Mouse (Mus musculus) MEL (cell line): ENCODE data around the gene Tppp3. TPM values are rescaled to one million over a fixed set of nuclear protein-coding genes. Genes with fewer than 3 reads are reported as not detected.

ENCODE experiments used
- DNase-seq: peaks from one replicate; pipeline ENCODE4 v3.0.0; 2011; ENCODE audit warnings: low read depth, low spot score
- H3K27ac ChIP-seq: 2 replicates; pipeline ENCODE4 v1.5.1; 2012; ENCODE audit warnings: low read depth, mild to moderate bottlenecking, control low read depth, low read length, moderate library complexity; ENCODE audit not compliant: control insufficient read depth
- H3K27me3 ChIP-seq, 2 experiments: fragments of 150-350 bp in 1 of 2; sonication (generic) in 1 of 2; 2 replicates each; pipeline ENCODE4 v1.6.1; 2012; ENCODE audit warnings: low read length in 2 of 2, mild to moderate bottlenecking in 2 of 2, improper control_type of control experiment in 1 of 2, moderate library complexity in 1 of 2; ENCODE audit not compliant: insufficient read depth in 2 of 2, control insufficient read depth in 1 of 2
- H3K36me3 ChIP-seq, 2 experiments: 2 replicates each; pipeline ENCODE4 v1.6.1; 2012 to 2014; ENCODE audit warnings: low read length in 2 of 2, improper control_type of control experiment in 1 of 2, inconsistent platforms in 1 of 2, mild to moderate bottlenecking in 1 of 2; ENCODE audit not compliant: insufficient read depth in 2 of 2, control insufficient read depth in 1 of 2
- H3K4me1 ChIP-seq, 2 experiments: fragments of 150-350 bp in 1 of 2; sonication (generic) in 1 of 2; 2 replicates each; pipeline ENCODE4 v1.6.1; 2012; ENCODE audit warnings: low read length in 2 of 2, improper control_type of control experiment in 1 of 2, mild to moderate bottlenecking in 1 of 2; ENCODE audit not compliant: insufficient read depth in 2 of 2, control insufficient read depth in 1 of 2
- H3K4me3 ChIP-seq, 2 experiments: fragments of 150-350 bp in 1 of 2; sonication (generic) in 1 of 2; 2 replicates each; pipeline ENCODE4 v1.5.1; 2012; ENCODE audit warnings: low read depth in 2 of 2, low read length in 2 of 2, mild to moderate bottlenecking in 2 of 2, moderate library complexity in 2 of 2, control low read depth in 1 of 2, improper control_type of control experiment in 1 of 2; ENCODE audit not compliant: control insufficient read depth in 1 of 2, insufficient read depth in 1 of 2
- H3K79me2 ChIP-seq: 2 replicates; pipeline ENCODE4 v1.6.1; 2012; ENCODE audit warnings: mild to moderate bottlenecking, low read length, moderate library complexity; ENCODE audit not compliant: control insufficient read depth, poor library complexity, insufficient read depth
- H3K9ac ChIP-seq: 2 replicates; pipeline ENCODE4 v1.6.1; 2012; ENCODE audit warnings: low read depth, mild to moderate bottlenecking, control low read depth, low read length, moderate library complexity; ENCODE audit not compliant: control insufficient read depth, poor library complexity, severe bottlenecking
- H3K9me3 ChIP-seq: fragments of 150-350 bp; sonication (generic); replicated peaks from 2 replicates; pipeline ENCODE4 v1.6.1; 2012; ENCODE audit warnings: mild to moderate bottlenecking, low read length, improper control_type of control experiment, moderate library complexity; ENCODE audit not compliant: insufficient read depth
- BHLHE40 ChIP-seq: IDR thresholded peaks from 2 replicates; pipeline ENCODE4 v1.6.1; 2012; ENCODE audit warnings: low read depth, mild to moderate bottlenecking, inconsistent platforms, low read length, improper control_type of control experiment, borderline replicate concordance
- E2F4 ChIP-seq: IDR thresholded peaks from 2 replicates; pipeline ENCODE4 v1.6.1; 2011; ENCODE audit warnings: low read depth, low read length, improper control_type of control experiment, borderline replicate concordance
- GABPA ChIP-seq: IDR thresholded peaks from 2 replicates; pipeline ENCODE4 v1.6.1; 2012; ENCODE audit warnings: low read depth, mild to moderate bottlenecking, inconsistent platforms, low read length, improper control_type of control experiment, moderate library complexity
- JUND ChIP-seq: IDR thresholded peaks from 2 replicates; pipeline ENCODE4 v1.6.1; 2011; ENCODE audit warnings: low read depth, mild to moderate bottlenecking, improper control_type of control experiment, low read length
- KAT2A ChIP-seq: conservative IDR thresholded peaks from 2 replicates; pipeline ENCODE4 v1.6.1; 2012; ENCODE audit warnings: low read depth, low read length, improper control_type of control experiment, inconsistent platforms
- MAFK ChIP-seq: IDR thresholded peaks from 2 replicates; pipeline ENCODE4 v1.6.1; 2011; ENCODE audit warnings: low read depth, mild to moderate bottlenecking, low read length, improper control_type of control experiment, borderline replicate concordance
- MAX ChIP-seq: IDR thresholded peaks from 2 replicates; pipeline ENCODE4 v1.6.1; 2011; ENCODE audit warnings: low read length, improper control_type of control experiment
- MEF2A ChIP-seq: IDR thresholded peaks from 2 replicates; pipeline ENCODE4 v1.6.1; 2014; ENCODE audit warnings: low read depth, mild to moderate bottlenecking, inconsistent platforms, low read length, improper control_type of control experiment; ENCODE audit not compliant: poor library complexity, insufficient replicate concordance, severe bottlenecking; ENCODE audit errors: extremely low read depth
- MYC ChIP-seq: IDR thresholded peaks from 2 replicates; pipeline ENCODE4 v1.6.1; 2011; ENCODE audit warnings: low read depth, mild to moderate bottlenecking, low read length, improper control_type of control experiment, moderate library complexity
- NELFE ChIP-seq: IDR thresholded peaks from 2 replicates; pipeline ENCODE4 v1.6.1; 2011; ENCODE audit warnings: low read depth, low read length, improper control_type of control experiment
- NRF1 ChIP-seq: IDR thresholded peaks from 2 replicates; pipeline ENCODE4 v1.6.1; 2014; ENCODE audit warnings: low read depth, mild to moderate bottlenecking, inconsistent platforms, low read length, improper control_type of control experiment, moderate library complexity; ENCODE audit not compliant: poor library complexity, insufficient read depth, severe bottlenecking
- POLR2AphosphoS2 ChIP-seq: IDR thresholded peaks from 2 replicates; pipeline ENCODE4 v1.6.1; 2011; ENCODE audit warnings: low read length, improper control_type of control experiment
- TBP ChIP-seq: IDR thresholded peaks from 2 replicates; pipeline ENCODE4 v1.8.0; 2011; ENCODE audit warnings: low read depth, low read length, improper control_type of control experiment
- UBTF ChIP-seq: IDR thresholded peaks from 2 replicates; pipeline ENCODE4 v1.6.1; 2012; ENCODE audit warnings: low read depth, mild to moderate bottlenecking, inconsistent platforms, low read length, improper control_type of control experiment, moderate library complexity, borderline replicate concordance; ENCODE audit not compliant: insufficient read depth
- USF2 ChIP-seq, 2 experiments: IDR thresholded peaks; 2 replicates each; pipeline ENCODE4 v1.6.1; 2011 to 2012; ENCODE audit warnings: improper control_type of control experiment in 2 of 2, low read length in 2 of 2, borderline replicate concordance in 1 of 2, inconsistent platforms in 1 of 2, low read depth in 1 of 2, mild to moderate bottlenecking in 1 of 2; ENCODE audit not compliant: insufficient read depth in 1 of 2
- ZC3H11A ChIP-seq: IDR thresholded peaks from 2 replicates; pipeline ENCODE4 v1.6.1; 2012; ENCODE audit warnings: low read depth, mild to moderate bottlenecking, inconsistent platforms, low read length, improper control_type of control experiment
- ZMIZ1 ChIP-seq: IDR thresholded peaks from 2 replicates; pipeline ENCODE4 v1.6.1; 2012; ENCODE audit warnings: low read depth, mild to moderate bottlenecking, inconsistent platforms, low read length, improper control_type of control experiment, moderate library complexity
- ZNF384 ChIP-seq: IDR thresholded peaks from 2 replicates; pipeline ENCODE4 v1.6.1; 2012; ENCODE audit warnings: low read depth, mild to moderate bottlenecking, inconsistent platforms, low read length, improper control_type of control experiment
- polyA plus RNA-seq, 2 experiments: library from polyadenylated mRNA; stranded (reverse) in 1 of 2; unstranded in 1 of 2; fragments of >175 nt in 1 of 2; fragments of >200 nt in 1 of 2; gene quantifications; 2 replicates each; pipeline versions ENCODE4 v1.2.1 to v1.2.4; 2012; ENCODE audit warnings: low replicate concordance in 2 of 2, low read depth in 1 of 2; ENCODE audit not compliant: insufficient read length in 2 of 2, insufficient read depth in 1 of 2, missing spikeins in 1 of 2
- total RNA-seq: library from RNA; depleted of rRNA; stranded (reverse); fragments of 300-350 nt; gene quantifications from 2 replicates; pipeline ENCODE4 v1.2.3, GENCODE M21; 2012

Gene Tppp3
- total and polyA plus RNA-seq, 3 experiments, result 0.81 to 1.7 TPM; not detected in 1

- H3K36me3 ChIP-seq, result peaks cover 0 to 19% of the 10 kb centered on the region in 2 experiments; a peak in 2 of 4 replicates
- no peak overlapping the region for H3K9ac ChIP-seq
- H3K4me1 ChIP-seq, result peaks cover 7 to 19% of the 10 kb centered on the region in 2 experiments
- no peak for TF ChIP-seq JUND
- TF ChIP-seq MAFK, result no peak
- TF ChIP-seq MAX, result no peak
- TF ChIP-seq ZNF384, result no peak
- TF ChIP-seq BHLHE40, result no peak
- TF ChIP-seq E2F4, result no peak
- no peak for TF ChIP-seq GABPA
- no peak for TF ChIP-seq UBTF
- TF ChIP-seq MEF2A, result no peak
- TF ChIP-seq ZC3H11A, result no peak
- no peak for TF ChIP-seq POLR2AphosphoS2
- TF ChIP-seq ZMIZ1, result no peak
- TF ChIP-seq NRF1, result no peak
- TF ChIP-seq TBP, result no peak
- no peak for TF ChIP-seq NELFE
- TF ChIP-seq MYC, result no peak
- TF ChIP-seq KAT2A, result no peak
- H3K27ac ChIP-seq, result no peak overlapping the region
- H3K4me3 ChIP-seq, result no peak overlapping the region
- H3K9me3 ChIP-seq, result no peaks in the 10 kb centered on the region
- H3K79me2 ChIP-seq, result no peaks in the 10 kb centered on the region
- peaks cover 0 to 9% of the 10 kb centered on the region in 2 experiments for H3K27me3 ChIP-seq
- DNase-seq, result no peak
Measured at GRCm38 (mm10) chr8:105451903-105452603, 19.3 kb downstream of the Tppp3 start.

- H3K36me3 ChIP-seq, result peaks cover 0 to 17% of the 10 kb centered on the region in 2 experiments; a peak in 2 of 4 replicates
- no peaks in the 10 kb centered on the region for H3K79me2 ChIP-seq
- no peak overlapping the region for H3K9ac ChIP-seq
- H3K27me3 ChIP-seq, result peaks cover 0 to 9% of the 10 kb centered on the region in 2 experiments
- TF ChIP-seq JUND (no peak), USF2 (IDR thresholded peaks at IDR 0.05; ENCODE audit: borderline replicate concordance in 1 of 2, insufficient read depth in 1 of 2, low read depth in 1 of 2, low read length in 2 of 2) (no peak)
- no peak for DNase-seq
- peaks cover 7 to 19% of the 10 kb centered on the region in 2 experiments for H3K4me1 ChIP-seq
- no peaks in the 10 kb centered on the region for H3K9me3 ChIP-seq
- H3K4me3 ChIP-seq, result no peak overlapping the region
- no peak overlapping the region for H3K27ac ChIP-seq
Measured at GRCm38 (mm10) chr8:105450977-105451376, 20.3 kb downstream of the Tppp3 start.
